Mouse (Mus musculus): ENCODE data around the gene Tmem30c. TPM values are rescaled to one million over a fixed set of nuclear protein-coding genes. Genes with fewer than 3 reads are reported as not detected.
A peak's percentile ranks its signal among the peaks of the same experiment; 100 is the strongest.

The Tmem30c gene
- total RNA-seq (2014; rRNA removed): 0.49 and 0.52 TPM in 2 replicates
- polyA plus RNA-seq (2015; fragmentation: Nextera tagmentation; extraction: Ambion mirVana): 0.20 and 0.44 TPM in 2 replicates

DNA sequence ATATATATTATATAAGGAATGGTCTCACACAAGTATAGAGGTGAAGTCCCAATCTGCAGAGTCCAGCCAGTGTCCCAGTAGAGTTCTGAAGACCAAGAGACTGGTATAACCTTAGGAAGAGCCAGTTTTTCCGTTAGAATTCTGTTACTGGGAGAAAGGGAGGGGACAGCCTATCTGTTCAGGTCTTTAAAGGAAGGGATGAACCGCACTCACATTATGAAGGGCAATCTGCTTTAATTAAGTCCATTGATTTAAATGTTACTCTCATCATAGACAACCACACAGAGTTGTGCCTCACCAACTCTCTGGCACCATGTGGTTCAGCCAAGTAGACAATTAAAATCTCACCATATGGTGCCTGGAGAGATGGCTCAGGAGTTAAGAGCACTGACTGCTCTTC is at the start of gene Tmem30c:
Tmem30c (minus strand) TSS at position 101 of the 400 bp plus-strand sequence.
- H3K4me2 ChIP-seq (ENCODE audit: low read depth, low read length, poor library complexity, severe bottlenecking): no peak within 1 kb of the TSS
- no peak within 1 kb of the TSS for H3K9ac ChIP-seq (replicated peaks; ENCODE audit: low read length, poor library complexity, severe bottlenecking)
- ATAC-seq (ENCODE audit: low FRiP score) (no peak), DNase-seq (ENCODE audit: low spot score) (no peak)
- no peaks in the 10 kb centered on the region for H3K36me3 ChIP-seq (ENCODE audit: insufficient read depth, low read length)
- H3K27me3 ChIP-seq (ENCODE audit: insufficient read depth, low read length): no peaks in the 10 kb centered on the region
- WGBS: 83% methylated on average over 2 of the region's 2 CpGs
- no peak within 1 kb of the TSS for H3K27ac ChIP-seq (ENCODE audit: low read depth, low read length)
- H3K4me1 ChIP-seq (ENCODE audit: insufficient read depth, low read length): no peaks in the 10 kb centered on the region
- no peak within 1 kb of the TSS for H3K4me3 ChIP-seq (ENCODE audit: low read depth, low read length)
- no peaks in the 10 kb centered on the region for H3K9me3 ChIP-seq (ENCODE audit: low read length)
- TF ChIP-seq CTCF (IDR thresholded peaks at IDR 0.05): no peak

GRCm38 (mm10) chr16:57340613-57340898 is 47.9 kb upstream of the Tmem30c start:
- no peaks in the 10 kb centered on the region for H3K36me3 ChIP-seq (ENCODE audit: insufficient read depth, low read length)
- DNase-seq (ENCODE audit: low spot score) (peak; percentile 49), ATAC-seq (ENCODE audit: low FRiP score) (no peak)
- H3K4me3 ChIP-seq (ENCODE audit: low read depth, low read length): no peak overlapping the region
- H3K27ac ChIP-seq (ENCODE audit: low read depth, low read length): no peak overlapping the region
- no peaks in the 10 kb centered on the region for H3K4me1 ChIP-seq (ENCODE audit: insufficient read depth, low read length)
- H3K4me2 ChIP-seq (ENCODE audit: low read depth, low read length, poor library complexity, severe bottlenecking): no peak overlapping the region
- H3K9me3 ChIP-seq (ENCODE audit: low read length): no peaks in the 10 kb centered on the region
- WGBS: 52% methylated on average over 5 of the region's 5 CpGs
- no peak overlapping the region for H3K9ac ChIP-seq (replicated peaks; ENCODE audit: low read length, poor library complexity, severe bottlenecking)
- no peak for TF ChIP-seq CTCF (IDR thresholded peaks at IDR 0.05)
- H3K27me3 ChIP-seq (ENCODE audit: insufficient read depth, low read length): no peaks in the 10 kb centered on the region

DNA sequence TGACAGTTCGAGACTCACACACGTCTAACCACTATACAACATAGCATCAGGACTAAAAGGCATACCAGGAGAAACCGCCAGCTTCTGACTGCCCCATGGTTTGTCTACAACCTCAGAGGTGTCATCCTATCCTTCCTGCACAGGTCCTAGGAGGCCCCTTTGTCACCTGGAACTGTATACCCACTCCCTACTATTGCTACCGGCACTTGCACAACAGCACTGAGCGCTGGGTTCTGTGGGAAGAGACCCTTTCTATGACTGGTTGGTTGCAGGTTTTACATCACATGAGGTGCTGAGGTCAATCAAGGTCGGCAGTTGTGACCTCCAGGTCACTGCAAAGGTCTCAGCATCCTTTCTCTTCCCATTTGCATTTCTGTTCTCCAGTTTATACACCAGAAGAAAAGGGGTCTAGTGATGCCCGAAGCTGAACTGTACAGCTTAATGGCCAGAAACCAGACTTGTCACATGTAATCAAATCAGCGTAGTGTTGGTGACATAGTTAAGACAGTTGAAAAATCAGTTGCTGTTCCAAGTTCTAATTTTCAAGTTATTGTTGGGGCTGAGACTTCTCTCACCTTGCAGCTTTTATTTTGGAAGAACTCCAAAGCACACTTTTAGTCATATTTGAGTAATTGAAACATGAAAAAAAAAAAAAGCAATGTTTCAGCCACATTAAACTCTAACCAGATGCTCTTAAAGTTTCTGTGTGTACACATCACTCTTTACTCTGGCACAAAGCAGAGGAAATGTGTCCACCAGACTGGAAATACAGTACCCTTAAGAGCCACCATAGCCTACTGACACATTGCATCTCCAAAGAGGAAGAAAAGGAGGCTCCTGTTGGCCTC is 47.3 kb upstream of the Tmem30c start:
- WGBS: 85% methylated on average over 8 of the region's 8 CpGs
- no peak overlapping the region for H3K27ac ChIP-seq (ENCODE audit: low read depth, low read length)
- no peaks in the 10 kb centered on the region for H3K36me3 ChIP-seq (ENCODE audit: insufficient read depth, low read length)
- no peak overlapping the region for H3K4me3 ChIP-seq (ENCODE audit: low read depth, low read length)
- ATAC-seq (ENCODE audit: low FRiP score) (no peak), DNase-seq (ENCODE audit: low spot score) (no peak)
- H3K4me1 ChIP-seq (ENCODE audit: insufficient read depth, low read length): no peaks in the 10 kb centered on the region
- H3K9me3 ChIP-seq (ENCODE audit: low read length): no peaks in the 10 kb centered on the region
- H3K4me2 ChIP-seq (ENCODE audit: low read depth, low read length, poor library complexity, severe bottlenecking): no peak overlapping the region
- no peak overlapping the region for H3K9ac ChIP-seq (replicated peaks; ENCODE audit: low read length, poor library complexity, severe bottlenecking)
- no peaks in the 10 kb centered on the region for H3K27me3 ChIP-seq (ENCODE audit: insufficient read depth, low read length)
- no peak for TF ChIP-seq CTCF (IDR thresholded peaks at IDR 0.05)

GRCm38 (mm10) chr16:57336770-57337423 is 44.2 kb upstream of the Tmem30c start:
- no peaks in the 10 kb centered on the region for H3K4me1 ChIP-seq (ENCODE audit: insufficient read depth, low read length)
- no peak overlapping the region for H3K27ac ChIP-seq (ENCODE audit: low read depth, low read length)
- no peaks in the 10 kb centered on the region for H3K27me3 ChIP-seq (ENCODE audit: insufficient read depth, low read length)
- ATAC-seq (ENCODE audit: low FRiP score) (no peak), DNase-seq (ENCODE audit: low spot score) (no peak)
- no peak overlapping the region for H3K4me3 ChIP-seq (ENCODE audit: low read depth, low read length)
- no peaks in the 10 kb centered on the region for H3K9me3 ChIP-seq (ENCODE audit: low read length)
- no peaks in the 10 kb centered on the region for H3K36me3 ChIP-seq (ENCODE audit: insufficient read depth, low read length)
- no peak overlapping the region for H3K4me2 ChIP-seq (ENCODE audit: low read depth, low read length, poor library complexity, severe bottlenecking)
- TF ChIP-seq CTCF (IDR thresholded peaks at IDR 0.05): no peak
- WGBS: 77% methylated on average over 11 of the region's 11 CpGs
- H3K9ac ChIP-seq (replicated peaks; ENCODE audit: low read length, poor library complexity, severe bottlenecking): no peak overlapping the region

GRCm38 (mm10) chr16:57332301-57332700 is 39.6 kb upstream of the Tmem30c start:
- Histone ChIP-seq H3K27me3 (ENCODE audit: insufficient read depth, low read length) (no peaks in the 10 kb centered on the region), H3K4me2 (ENCODE audit: low read depth, low read length, poor library complexity, severe bottlenecking) (no peak overlapping the region), H3K9ac (replicated peaks; ENCODE audit: low read length, poor library complexity, severe bottlenecking) (no peak overlapping the region), H3K4me3 (ENCODE audit: low read depth, low read length) (no peak overlapping the region), H3K36me3 (ENCODE audit: insufficient read depth, low read length) (no peaks in the 10 kb centered on the region), H3K27ac (ENCODE audit: low read depth, low read length) (no peak overlapping the region), H3K9me3 (ENCODE audit: low read length) (no peaks in the 10 kb centered on the region), H3K4me1 (ENCODE audit: insufficient read depth, low read length) (no peaks in the 10 kb centered on the region)
- DNase-seq (ENCODE audit: low spot score) (no peak), ATAC-seq (ENCODE audit: low FRiP score) (no peak)
- no peak for TF ChIP-seq CTCF (IDR thresholded peaks at IDR 0.05)
- 83% methylated on average over 7 of the region's 7 CpGs for WGBS

DNA sequence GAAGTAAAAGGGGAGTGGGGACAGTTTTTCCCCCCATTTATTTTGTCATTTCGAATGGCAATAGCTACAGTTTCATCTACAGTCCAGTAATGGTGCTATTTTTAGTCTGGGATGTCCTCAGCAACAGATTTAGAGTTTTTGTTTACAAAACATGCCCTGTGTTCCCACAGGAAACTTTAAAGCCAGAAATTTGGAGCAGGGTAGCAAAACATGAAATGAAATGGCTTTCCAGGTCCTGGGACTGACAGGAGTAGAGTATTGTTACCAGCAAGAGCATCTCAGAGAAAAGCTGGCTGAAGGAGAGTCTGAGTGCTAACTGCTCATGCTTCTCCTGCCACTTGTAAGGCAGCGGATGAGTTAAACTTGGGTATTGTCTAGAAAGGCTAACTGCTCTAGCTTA is 37.4 kb upstream of the Tmem30c start:
- DNase-seq (ENCODE audit: low spot score) (no peak), ATAC-seq (ENCODE audit: low FRiP score) (no peak)
- Histone ChIP-seq H3K4me1 (ENCODE audit: insufficient read depth, low read length) (no peaks in the 10 kb centered on the region), H3K4me3 (ENCODE audit: low read depth, low read length) (no peak overlapping the region), H3K27ac (ENCODE audit: low read depth, low read length) (no peak overlapping the region), H3K27me3 (ENCODE audit: insufficient read depth, low read length) (no peaks in the 10 kb centered on the region), H3K9ac (replicated peaks; ENCODE audit: low read length, poor library complexity, severe bottlenecking) (no peak overlapping the region), H3K9me3 (ENCODE audit: low read length) (no peaks in the 10 kb centered on the region), H3K4me2 (ENCODE audit: low read depth, low read length, poor library complexity, severe bottlenecking) (no peak overlapping the region), H3K36me3 (ENCODE audit: insufficient read depth, low read length) (no peaks in the 10 kb centered on the region)
- WGBS: 78% methylated on average over 2 of the region's 2 CpGs
- no peak for TF ChIP-seq CTCF (IDR thresholded peaks at IDR 0.05)
